Mouse (Mus musculus) heart, postnatal 25 days (tissue): ENCODE measurements around the gene Draxin. TPM values are rescaled to one million over a fixed set of nuclear protein-coding genes. Genes with fewer than 3 reads are reported as not detected.

Source experiments
- DNase-seq: peaks from one replicate; pipeline ENCODE4 v3.0.0; 2022; ENCODE audit warnings: low spot score
- intact Hi-C: fragments of 180-260 bp; cut with DNase I; formaldehyde crosslinking; loops from one replicate; pipeline ENCODE4 v1.15.1; 2025
- total RNA-seq, 2 experiments: library from RNA; stranded (reverse); gene quantifications; 2 replicates each; pipeline ENCODE4 v1.2.3; 2021

The Draxin gene
- total RNA-seq, 2 experiments from 2014 or later: 0.05 to 0.11 TPM

DNA sequence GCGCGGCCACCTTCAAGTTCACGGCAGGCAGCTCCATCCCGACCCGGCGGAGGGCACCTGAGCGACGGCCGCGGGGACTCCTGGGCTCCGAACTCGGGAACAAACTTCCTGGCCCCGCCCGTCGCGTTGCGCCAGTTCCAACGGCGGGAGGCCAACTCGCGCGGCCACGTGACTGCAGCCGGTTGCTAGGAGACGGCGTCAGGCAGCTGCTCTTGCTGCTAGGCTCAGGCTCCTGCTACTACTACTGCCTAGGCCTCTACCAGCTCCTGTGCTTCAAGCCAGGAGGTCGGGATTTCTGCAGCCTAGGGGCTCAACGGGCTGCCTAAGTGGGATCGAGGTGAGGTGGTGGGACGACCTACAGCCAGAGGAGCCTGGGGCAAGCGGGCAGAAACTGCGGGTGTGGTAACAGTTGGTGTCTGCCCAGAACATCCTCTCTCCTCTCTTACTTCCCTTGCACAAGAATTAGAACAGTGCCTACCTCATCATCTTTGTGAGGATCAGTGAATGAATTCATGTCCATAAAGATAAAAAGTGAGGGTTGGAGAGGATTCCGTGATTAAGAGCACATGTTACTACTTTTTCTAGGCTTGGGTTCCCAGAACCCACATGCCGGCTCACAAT, 42.5 kb downstream of the Draxin start, which contains the start of gene Agtrap:
Agtrap (minus strand) TSS at position 125 of the 621 bp plus-strand sequence.
- peak; percentile 93 for DNase-seq
- intact Hi-C loops: no loop called here

DNA sequence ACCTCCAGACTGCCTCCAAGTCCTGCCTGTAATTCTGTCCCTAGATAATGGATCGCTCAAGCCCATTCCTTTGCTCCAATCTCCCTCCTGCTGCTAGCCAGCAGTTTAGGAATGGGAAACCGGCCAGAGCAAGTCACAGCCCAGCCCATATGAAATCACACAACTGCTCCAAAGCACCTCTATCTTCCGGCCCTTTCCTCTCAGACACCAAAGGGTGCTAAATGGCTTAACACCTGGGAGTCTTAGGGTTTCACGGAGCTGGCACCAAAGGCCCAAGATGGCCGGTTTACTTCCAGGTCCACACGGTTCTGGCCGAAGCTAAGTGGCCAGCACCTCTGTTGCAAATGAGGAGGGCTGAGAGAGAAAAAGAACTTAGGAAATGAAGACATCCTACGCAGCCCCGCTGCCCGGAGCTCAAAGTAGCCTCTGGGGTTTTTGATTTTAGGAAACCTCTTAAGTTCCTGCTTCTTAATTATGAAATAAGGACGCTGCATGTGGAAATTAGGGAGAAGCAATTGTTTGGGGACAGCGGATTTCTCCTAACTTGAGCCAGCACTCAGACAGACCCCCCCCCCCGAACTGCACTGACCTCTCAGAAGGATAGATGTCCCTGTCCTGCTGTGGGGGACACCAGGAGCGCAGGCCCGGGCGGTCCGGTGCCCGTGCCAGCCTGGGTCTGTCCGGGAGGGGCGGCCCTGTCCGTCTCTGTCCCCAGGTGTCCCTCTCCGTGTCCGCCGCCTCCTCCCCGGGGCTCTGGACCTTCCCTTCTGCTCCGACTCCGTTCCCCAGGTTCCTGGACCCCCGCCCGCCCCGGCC, 43.2 kb downstream of the Draxin start:
- intact Hi-C loops: no loop called here
- no peak for DNase-seq

DNA sequence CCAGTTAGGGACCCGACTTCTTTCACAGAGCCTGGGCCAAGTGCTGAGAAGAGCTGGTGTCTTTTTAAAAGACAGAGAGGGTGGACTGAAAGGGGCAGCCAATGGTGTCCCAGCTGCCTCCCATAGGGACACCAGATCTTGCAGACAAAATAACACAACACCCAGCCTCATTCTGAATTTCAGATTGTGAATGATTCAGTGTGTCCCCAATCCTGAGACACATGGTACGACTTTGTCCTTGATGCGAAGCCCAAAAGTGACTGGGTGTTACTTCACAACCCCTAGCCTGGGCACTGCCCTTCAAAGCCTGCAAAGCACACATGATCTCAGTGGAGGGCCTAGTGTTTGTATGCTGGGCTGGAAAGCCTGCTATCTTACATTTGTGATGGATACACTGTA, 44.6 kb downstream of the Draxin start:
- DNase-seq: no peak
- intact Hi-C loops: no loop called here

DNA sequence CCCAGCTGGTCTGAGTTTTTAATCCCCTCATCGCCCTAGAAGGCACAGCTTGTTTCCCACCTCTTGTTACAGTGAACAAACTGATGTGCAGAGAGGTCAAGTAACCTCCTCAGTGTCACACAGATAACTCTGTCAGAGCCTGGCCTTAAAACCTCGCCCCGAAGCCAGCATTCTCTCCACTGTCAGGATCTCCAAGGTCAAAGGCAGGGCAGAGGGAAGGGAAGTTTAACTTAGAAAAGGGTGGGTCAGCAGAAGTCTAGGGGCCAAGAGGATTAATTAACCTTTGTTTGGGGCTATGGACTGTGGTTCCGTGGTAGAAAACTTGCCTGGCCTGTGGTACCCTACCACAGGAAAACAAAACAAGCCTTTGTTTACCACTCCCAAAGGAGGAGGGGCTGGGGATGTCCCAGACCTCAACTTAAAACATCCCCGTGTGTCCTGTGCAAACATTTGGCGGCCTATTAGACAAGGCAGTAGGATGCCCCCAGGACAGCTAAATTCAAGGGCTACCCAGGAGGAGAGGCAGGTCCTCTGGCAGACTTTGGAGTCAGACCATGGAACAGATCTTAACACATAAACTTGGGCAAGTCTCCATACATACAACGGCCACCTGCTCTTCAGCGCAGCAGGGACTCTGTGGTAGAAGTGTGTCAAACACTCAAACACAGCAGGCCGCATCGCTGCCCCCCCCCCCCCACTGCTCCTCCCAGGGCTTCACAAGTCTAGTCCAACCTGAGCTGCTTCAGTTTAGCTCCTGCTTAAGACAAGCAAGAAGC, 45.2 kb downstream of the Draxin start:
- intact Hi-C loops: no loop called here
- no peak for DNase-seq

DNA sequence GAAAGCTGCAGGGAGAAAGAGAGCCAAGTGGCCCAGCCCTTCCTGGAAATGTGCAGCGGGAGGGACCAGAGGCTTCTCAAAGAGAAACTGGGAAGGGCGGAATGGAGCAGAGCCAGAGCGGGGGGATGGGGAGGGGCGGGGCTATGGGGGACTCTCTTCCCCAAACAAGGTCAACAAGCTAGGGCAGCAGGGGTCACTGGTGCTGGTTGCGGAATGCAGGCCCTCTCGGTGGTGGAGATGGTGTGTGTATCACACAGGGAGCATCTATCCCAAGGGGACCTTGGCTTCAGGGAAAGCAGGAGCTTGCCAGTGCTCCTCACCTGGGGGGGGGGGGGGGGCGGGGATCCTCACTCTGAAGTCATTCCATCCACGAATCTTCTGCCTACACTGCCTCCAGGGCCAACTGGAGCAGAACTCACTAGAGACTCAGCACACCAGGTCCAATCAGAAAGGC, 46.2 kb downstream of the Draxin start:
- DNase-seq: no peak
- intact Hi-C loops: no loop called here

DNA sequence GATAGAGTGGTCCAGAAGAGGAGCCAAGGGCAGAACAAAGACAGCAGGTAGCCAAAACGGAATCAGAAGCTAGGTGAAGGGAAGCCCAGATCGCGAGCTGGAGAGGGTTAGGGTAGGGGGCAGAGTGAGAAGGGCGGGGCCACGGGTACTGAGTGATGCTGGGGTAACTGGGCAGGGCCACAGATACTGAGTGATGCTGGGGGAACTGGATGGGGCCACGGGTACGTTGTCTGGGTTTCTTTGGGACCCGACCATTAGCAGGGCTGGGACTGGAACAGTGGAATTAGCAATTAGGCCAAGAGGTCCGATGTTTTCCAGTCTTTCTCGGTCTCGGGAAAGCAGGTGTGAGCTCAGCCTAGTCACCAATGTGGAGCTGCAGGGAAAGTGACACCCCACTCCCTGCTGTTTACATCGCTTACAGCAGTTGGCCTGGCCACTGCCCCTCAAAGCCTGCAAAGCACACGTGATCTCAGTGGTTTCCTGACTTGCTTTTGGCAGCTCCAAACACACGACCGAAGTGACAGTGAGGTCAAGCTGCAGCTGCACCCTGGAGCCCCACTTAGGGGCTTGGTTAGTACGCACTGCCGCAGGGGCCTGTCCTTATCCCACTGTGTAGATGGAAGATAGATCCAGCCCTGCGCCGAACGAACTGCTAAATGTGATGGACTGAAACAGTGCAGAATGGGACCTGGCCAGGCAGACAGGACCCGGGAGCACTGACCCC, 47.2 kb downstream of the Draxin start:
- DNase-seq: no peak
- intact Hi-C loops: no loop called here

DNA sequence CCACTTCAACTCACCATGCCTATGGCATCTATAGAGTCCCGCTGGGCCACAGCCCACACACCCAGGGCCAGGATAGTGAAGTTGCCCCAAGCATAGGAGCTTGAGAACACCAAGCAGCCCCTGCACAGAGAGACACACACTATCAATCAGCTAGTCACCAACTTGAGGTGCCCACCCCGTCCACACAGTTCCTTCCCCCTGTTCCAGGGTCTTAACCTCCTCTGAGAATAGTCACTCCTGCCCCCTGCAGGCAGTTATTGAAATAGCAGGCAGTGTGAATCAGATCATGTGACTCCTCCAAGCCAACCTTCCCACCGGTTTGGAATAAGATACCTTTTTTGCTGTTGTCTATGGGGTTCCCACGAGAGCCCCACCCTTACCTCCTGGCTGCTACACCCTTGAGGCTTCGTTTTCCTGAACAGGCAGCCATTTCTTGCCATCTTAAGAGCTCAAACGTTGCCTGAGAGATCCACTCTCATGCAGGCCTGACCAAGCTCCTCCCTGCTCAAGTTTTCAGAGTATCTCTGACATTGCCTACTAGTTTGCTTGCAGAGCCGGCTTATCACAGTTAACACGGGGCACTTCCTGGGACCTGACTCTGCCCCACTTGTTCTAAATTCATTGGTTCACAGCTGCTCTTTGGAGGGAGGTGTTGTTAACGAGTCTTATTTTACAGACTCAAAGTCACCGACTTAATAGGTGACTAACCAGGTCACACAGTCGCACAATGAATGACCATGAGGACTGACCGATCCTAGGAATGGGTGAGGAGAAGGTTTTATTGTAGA, 48.0 kb downstream of the Draxin start:
- DNase-seq: no peak
- intact Hi-C loops: no loop called here

DNA sequence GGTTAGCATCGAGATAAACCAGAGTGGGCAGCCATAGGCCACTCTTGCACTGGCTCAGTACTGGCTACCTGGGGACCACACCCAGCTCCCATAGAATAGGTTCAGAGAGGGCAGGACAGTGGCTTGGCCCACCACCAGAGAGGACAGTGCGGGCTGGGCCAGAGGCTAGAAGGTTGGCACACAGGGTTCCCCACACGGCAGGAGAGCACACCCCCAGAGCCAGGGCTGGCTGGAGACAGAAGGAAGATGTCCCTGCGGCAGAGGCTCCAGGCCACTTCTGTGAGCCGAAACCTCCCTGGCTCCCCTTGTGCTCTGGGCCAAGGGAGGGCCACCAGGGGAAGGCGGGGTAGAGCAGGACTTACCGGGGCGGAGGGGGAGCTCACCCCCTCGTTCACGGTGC, 49.3 kb downstream of the Draxin start:
- intact Hi-C loops: no loop called here
- DNase-seq: no peak

DNA sequence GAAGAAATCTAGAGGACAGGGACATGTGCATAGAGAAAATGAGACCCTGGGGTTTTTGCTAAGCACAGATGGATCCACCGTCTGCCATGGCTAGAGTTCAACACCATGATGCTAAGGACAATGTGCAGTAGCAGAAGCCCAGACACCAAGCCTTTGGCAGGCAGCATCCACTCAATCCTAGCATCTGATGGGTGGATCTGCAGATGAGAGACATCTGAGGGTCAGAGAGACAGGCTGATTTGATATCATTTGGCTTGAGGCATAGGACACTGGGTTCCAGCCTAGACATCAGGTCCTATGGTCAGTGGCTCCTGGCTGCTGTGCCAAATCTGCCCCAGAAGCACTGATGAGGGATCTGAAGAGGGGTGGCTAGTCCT, 49.9 kb downstream of the Draxin start:
- DNase-seq: no peak
- intact Hi-C loops: no loop called here

DNA sequence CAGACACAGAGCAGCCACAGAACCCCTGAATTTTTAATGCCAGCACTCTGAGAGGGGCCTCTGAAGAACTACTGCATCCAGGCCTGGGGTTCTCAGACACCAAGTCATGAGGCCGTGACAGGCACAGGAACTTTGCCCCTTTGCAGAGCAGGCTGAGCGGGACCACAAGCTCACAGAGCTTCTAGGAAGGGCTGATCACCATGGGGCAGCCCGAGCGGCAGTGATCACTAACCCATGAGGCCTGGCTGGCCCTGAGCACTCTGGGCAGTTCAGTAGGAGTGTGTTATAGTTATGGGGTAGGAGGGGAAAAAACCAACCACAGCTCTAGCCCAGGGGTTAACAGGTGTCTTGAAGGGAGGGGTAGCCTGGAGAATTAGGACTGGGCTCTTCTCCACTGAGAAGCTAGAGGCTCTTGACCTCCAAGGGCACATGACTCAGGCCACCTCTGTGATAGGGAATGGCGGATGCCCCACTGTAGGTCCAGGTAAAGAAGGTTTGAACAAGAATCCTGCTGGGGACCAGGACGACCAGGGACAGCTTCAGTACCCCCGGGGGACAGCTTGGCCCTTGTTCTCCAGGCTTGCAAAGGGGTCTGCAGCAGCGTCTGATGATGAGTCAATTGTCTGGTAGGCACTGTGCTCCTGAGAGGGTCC, 50.4 kb downstream of the Draxin start:
- intact Hi-C loops: no loop called here
- no peak for DNase-seq

DNA sequence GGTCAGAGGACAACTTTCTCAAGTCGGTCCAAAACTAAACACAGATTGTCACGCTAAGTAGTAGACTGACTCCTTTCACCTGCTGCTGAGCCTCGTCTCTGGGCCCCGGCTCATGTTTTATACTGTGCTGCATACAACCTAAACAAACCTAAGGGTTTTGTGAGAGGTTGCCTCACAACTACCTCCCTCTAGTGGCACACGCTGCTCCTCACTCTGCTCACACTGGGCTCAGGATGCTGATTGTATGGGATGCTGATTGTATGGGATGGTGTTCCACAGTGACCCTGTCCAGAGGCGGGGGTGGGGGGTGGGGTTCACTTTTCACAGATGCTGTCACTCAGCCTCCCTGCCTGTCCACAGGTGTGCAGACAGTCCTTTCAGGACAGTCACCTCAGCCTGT, 51.3 kb downstream of the Draxin start:
- intact Hi-C loops: no loop called here
- no peak for DNase-seq

DNA sequence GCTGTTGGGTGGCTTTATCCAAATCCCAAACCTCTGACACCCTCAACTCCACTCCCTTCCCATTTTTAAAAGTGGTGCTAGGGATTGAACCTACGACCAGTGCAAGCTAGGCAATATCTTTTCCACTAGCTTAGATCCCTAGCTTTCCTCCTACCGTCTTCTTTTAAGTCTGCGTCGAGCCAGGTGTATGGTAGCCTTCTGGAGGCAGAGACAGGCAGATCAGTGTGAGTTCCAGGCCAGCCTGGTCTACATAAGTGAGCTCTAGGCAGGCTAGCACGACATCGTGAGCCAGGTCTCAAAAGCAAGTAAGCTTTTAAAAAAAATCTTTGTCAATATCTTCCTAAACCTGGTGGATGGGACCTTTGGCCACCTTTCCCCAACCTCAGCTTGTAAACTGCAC, 54.6 kb downstream of the Draxin start:
- intact Hi-C loops: no loop called here

DNA sequence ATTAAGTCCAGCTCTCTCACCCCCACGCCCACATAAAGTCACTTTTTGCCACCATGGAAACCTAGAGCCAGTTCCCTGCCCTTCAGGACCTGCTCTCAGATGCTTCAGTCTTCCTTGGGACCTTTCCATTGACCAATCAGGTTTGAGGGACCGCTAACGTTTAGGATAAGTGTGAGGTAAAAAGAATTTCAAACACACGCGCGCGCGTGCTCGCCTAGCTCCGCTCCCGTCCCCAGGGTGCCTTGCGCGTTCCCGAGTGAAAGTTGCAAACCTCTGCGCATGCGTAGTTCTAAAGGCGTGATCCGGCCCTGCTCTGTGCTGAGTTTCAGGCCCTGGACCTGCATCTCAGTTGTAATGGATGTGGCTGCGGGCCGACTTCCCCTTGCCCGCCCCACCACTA, 55.2 kb downstream of the Draxin start:
- intact Hi-C loops: no loop called here
- peak; percentile 52 for DNase-seq

More for the DNA sequence above, 54.6 kb downstream of the Draxin start:
- no peak for DNase-seq

DNA sequence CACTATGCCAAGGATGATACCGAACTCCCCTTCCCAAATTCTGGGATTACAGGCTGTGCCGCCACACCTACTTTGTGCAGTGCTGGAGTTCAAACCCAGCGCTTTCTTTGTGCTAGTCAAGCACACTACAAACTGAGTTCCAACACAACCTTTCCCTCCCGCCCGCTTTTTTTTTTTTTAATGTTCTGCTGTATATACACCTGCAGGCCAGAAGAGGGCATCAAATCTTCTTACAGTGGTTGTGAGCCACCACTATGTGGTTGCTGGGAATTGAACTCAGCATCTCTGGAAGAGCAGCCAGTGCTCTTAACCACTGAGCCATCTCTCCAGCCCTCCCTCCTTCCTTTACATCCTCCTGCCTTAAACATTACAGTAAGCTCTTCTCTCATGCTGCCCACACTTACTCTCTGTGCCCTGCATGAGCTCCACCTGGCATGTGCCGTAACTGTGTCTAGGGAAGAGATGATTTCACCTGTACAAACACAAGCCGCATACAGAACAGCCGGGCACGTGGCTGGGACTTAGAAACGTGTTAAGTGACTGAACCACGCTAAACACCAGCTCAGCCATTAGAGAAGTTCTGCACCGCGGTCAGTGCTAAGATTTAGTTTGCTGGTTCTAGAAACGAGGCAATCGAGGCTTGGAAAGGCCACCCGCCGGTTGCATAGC, 55.8 kb downstream of the Draxin start:
- intact Hi-C loops: no loop called here
- DNase-seq: no peak

DNA sequence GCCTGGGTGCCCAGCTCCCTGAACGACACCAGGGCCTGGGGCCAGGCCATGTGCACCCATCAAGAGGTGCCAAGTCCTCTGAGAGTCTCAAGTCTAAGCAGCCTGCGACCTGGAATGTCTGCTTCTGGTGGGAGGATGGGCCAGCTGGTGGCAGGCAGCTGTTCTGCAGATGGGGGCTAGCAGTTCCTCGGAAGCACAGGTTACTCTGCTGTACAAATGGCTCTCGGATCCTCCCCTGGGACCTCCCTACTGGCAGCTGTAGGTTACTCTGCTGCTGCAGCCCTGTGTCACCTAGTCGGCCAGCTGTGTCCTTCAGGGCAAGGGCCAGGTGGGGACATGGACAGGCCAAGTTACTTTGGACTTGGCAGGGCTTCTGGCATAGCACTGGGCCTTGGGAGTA, 59.0 kb downstream of the Draxin start:
- no peak for DNase-seq
- intact Hi-C loops: no loop called here

DNA sequence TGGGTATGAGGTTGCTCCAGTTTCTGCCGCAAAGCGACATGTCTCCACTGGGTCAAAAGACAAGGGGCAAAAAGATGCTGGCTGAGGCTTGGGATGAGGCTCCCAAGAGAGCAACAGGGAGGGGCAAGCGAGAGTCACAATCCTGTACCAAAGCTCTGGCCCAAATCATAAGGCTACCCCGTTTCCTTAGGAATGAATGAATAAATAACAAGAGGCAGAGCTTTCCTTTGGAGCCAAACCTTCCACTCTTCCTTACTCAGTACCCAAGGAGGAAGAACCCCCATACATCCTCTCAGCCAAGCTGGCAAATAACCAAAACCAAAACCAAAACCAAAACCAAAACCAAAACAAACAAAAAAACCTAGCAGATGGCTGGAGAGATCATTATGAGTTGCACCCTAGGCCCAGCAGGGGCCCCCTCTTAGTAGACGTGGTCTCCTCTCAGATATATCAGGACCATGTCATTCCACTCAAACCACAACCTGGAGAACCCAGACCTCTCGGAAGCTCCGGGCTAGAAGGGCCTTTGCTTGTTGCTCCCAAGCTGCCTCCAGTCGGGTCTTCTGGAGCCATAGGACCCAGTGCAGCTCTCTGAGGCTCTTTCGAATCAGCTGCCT, 60.8 kb downstream of the Draxin start:
- intact Hi-C loops: no loop called here
- no peak for DNase-seq

DNA sequence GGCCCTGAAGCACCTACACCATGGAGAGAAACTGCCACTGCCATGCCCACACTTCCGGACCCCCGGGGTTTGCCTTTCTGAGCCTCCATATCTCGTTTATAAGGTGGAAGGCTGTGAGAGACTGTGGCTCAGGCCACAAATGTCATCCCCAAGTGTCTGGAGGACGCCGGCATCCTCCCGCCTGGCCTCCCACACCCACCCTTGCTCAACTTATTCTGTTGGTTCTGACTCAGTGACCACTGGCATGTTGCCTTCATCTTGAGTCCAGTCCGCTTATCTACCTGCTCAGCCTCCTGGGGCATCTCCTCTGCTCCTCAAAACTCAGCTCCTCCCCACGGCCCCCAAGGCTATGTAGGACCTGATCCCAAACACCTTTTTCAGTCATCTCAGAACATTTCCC, 63.2 kb downstream of the Draxin start:
- DNase-seq: no peak
- intact Hi-C loops: no loop called here

DNA sequence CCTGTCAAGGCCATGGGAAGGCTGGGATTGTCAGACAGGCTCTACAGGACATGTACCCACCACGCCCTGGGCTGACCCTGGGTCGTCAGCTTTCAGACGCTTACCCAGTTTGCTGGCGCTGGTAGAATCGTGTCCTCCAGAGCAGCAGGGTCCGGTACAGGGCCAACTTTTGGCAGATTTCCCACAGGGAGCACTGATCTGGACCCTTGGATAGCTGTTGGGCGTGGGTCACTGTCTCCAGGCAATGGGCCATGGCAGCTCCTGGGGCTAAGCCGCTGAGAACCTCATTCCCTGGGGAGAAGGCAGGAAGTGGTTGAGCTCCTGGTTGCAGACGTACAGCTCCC, 64.1 kb downstream of the Draxin start:
- intact Hi-C loops: no loop called here
- peak; percentile 48 for DNase-seq
